Mouse (Mus musculus) MEL (cell line): ENCODE results near the gene Olfr287. TPM values are rescaled to one million over a fixed set of nuclear protein-coding genes. Genes with fewer than 3 reads are reported as not detected.

Experiments
- DNase-seq: peaks from one replicate; pipeline ENCODE4 v3.0.0; 2011; ENCODE audit warnings: low read depth, low spot score
- H3K27ac ChIP-seq: 2 replicates; pipeline ENCODE4 v1.5.1; 2012; ENCODE audit warnings: low read depth, mild to moderate bottlenecking, control low read depth, low read length, moderate library complexity; ENCODE audit not compliant: control insufficient read depth
- H3K27me3 ChIP-seq, 2 experiments: fragments of 150-350 bp in 1 of 2; sonication (generic) in 1 of 2; 2 replicates each; pipeline ENCODE4 v1.6.1; 2012; ENCODE audit warnings: low read length in 2 of 2, mild to moderate bottlenecking in 2 of 2, improper control_type of control experiment in 1 of 2, moderate library complexity in 1 of 2; ENCODE audit not compliant: insufficient read depth in 2 of 2, control insufficient read depth in 1 of 2
- H3K36me3 ChIP-seq, 2 experiments: 2 replicates each; pipeline ENCODE4 v1.6.1; 2012 to 2014; ENCODE audit warnings: low read length in 2 of 2, improper control_type of control experiment in 1 of 2, inconsistent platforms in 1 of 2, mild to moderate bottlenecking in 1 of 2; ENCODE audit not compliant: insufficient read depth in 2 of 2, control insufficient read depth in 1 of 2
- H3K4me1 ChIP-seq, 2 experiments: fragments of 150-350 bp in 1 of 2; sonication (generic) in 1 of 2; 2 replicates each; pipeline ENCODE4 v1.6.1; 2012; ENCODE audit warnings: low read length in 2 of 2, improper control_type of control experiment in 1 of 2, mild to moderate bottlenecking in 1 of 2; ENCODE audit not compliant: insufficient read depth in 2 of 2, control insufficient read depth in 1 of 2
- H3K4me3 ChIP-seq, 2 experiments: fragments of 150-350 bp in 1 of 2; sonication (generic) in 1 of 2; 2 replicates each; pipeline ENCODE4 v1.5.1; 2012; ENCODE audit warnings: low read depth in 2 of 2, low read length in 2 of 2, mild to moderate bottlenecking in 2 of 2, moderate library complexity in 2 of 2, control low read depth in 1 of 2, improper control_type of control experiment in 1 of 2; ENCODE audit not compliant: control insufficient read depth in 1 of 2, insufficient read depth in 1 of 2
- H3K79me2 ChIP-seq: 2 replicates; pipeline ENCODE4 v1.6.1; 2012; ENCODE audit warnings: mild to moderate bottlenecking, low read length, moderate library complexity; ENCODE audit not compliant: control insufficient read depth, poor library complexity, insufficient read depth
- H3K9ac ChIP-seq: 2 replicates; pipeline ENCODE4 v1.6.1; 2012; ENCODE audit warnings: low read depth, mild to moderate bottlenecking, control low read depth, low read length, moderate library complexity; ENCODE audit not compliant: control insufficient read depth, poor library complexity, severe bottlenecking
- H3K9me3 ChIP-seq: fragments of 150-350 bp; sonication (generic); replicated peaks from 2 replicates; pipeline ENCODE4 v1.6.1; 2012; ENCODE audit warnings: mild to moderate bottlenecking, low read length, improper control_type of control experiment, moderate library complexity; ENCODE audit not compliant: insufficient read depth
- BHLHE40 ChIP-seq: IDR thresholded peaks from 2 replicates; pipeline ENCODE4 v1.6.1; 2012; ENCODE audit warnings: low read depth, mild to moderate bottlenecking, inconsistent platforms, low read length, improper control_type of control experiment, borderline replicate concordance
- CHD1 ChIP-seq: IDR thresholded peaks from 2 replicates; pipeline ENCODE4 v1.6.1; 2012; ENCODE audit warnings: low read depth, mild to moderate bottlenecking, inconsistent platforms, low read length, improper control_type of control experiment
- CHD2 ChIP-seq: IDR thresholded peaks from 2 replicates; pipeline ENCODE4 v1.6.1; 2011; ENCODE audit warnings: low read length, improper control_type of control experiment
- EP300 ChIP-seq, 2 experiments: IDR thresholded peaks; 2 replicates each; pipeline ENCODE4 v1.6.1; 2011; ENCODE audit warnings: improper control_type of control experiment in 2 of 2, low read length in 2 of 2, low read depth in 1 of 2, mild to moderate bottlenecking in 1 of 2
- ETS1 ChIP-seq: IDR thresholded peaks from 2 replicates; pipeline ENCODE4 v1.6.1; 2012; ENCODE audit warnings: low read depth, mild to moderate bottlenecking, inconsistent platforms, low read length, improper control_type of control experiment, moderate library complexity
- GABPA ChIP-seq: IDR thresholded peaks from 2 replicates; pipeline ENCODE4 v1.6.1; 2012; ENCODE audit warnings: low read depth, mild to moderate bottlenecking, inconsistent platforms, low read length, improper control_type of control experiment, moderate library complexity
- GATA1 ChIP-seq: IDR thresholded peaks from 2 replicates; pipeline ENCODE4 v1.6.1; 2011; ENCODE audit warnings: low read depth, low read length, improper control_type of control experiment
- HCFC1 ChIP-seq: IDR thresholded peaks from 2 replicates; pipeline ENCODE4 v1.6.1; 2012; ENCODE audit warnings: low read depth, mild to moderate bottlenecking, inconsistent platforms, low read length, improper control_type of control experiment, moderate library complexity
- MYC ChIP-seq: IDR thresholded peaks from 2 replicates; pipeline ENCODE4 v1.6.1; 2011; ENCODE audit warnings: low read depth, mild to moderate bottlenecking, low read length, improper control_type of control experiment, moderate library complexity
- POLR2A ChIP-seq, 2 experiments: IDR thresholded peaks; 2 replicates each; pipeline ENCODE4 v1.6.1; 2011 to 2012; ENCODE audit warnings: low read length in 2 of 2, mild to moderate bottlenecking in 2 of 2, control low read depth in 1 of 2, improper control_type of control experiment in 1 of 2, low read depth in 1 of 2, moderate library complexity in 1 of 2; ENCODE audit not compliant: control insufficient read depth in 1 of 2, insufficient read depth in 1 of 2, poor library complexity in 1 of 2
- POLR2AphosphoS5 ChIP-seq: IDR thresholded peaks from 2 replicates; pipeline ENCODE4 v1.6.1; 2012; ENCODE audit warnings: low read depth, borderline replicate concordance, mild to moderate bottlenecking, inconsistent platforms, low read length, moderate library complexity, mixed read lengths
- TAL1 ChIP-seq: IDR thresholded peaks from 2 replicates; pipeline ENCODE4 v1.6.1; 2012; ENCODE audit warnings: mild to moderate bottlenecking, inconsistent platforms, low read length, moderate library complexity, mixed read lengths
- TCF12 ChIP-seq: IDR thresholded peaks from 2 replicates; pipeline ENCODE4 v1.6.1; 2014; ENCODE audit warnings: low read depth, mild to moderate bottlenecking, inconsistent platforms, low read length, improper control_type of control experiment, moderate library complexity
- UBTF ChIP-seq: IDR thresholded peaks from 2 replicates; pipeline ENCODE4 v1.6.1; 2012; ENCODE audit warnings: low read depth, mild to moderate bottlenecking, inconsistent platforms, low read length, improper control_type of control experiment, moderate library complexity, borderline replicate concordance; ENCODE audit not compliant: insufficient read depth
- USF2 ChIP-seq, 2 experiments: IDR thresholded peaks; 2 replicates each; pipeline ENCODE4 v1.6.1; 2011 to 2012; ENCODE audit warnings: improper control_type of control experiment in 2 of 2, low read length in 2 of 2, borderline replicate concordance in 1 of 2, inconsistent platforms in 1 of 2, low read depth in 1 of 2, mild to moderate bottlenecking in 1 of 2; ENCODE audit not compliant: insufficient read depth in 1 of 2
- ZC3H11A ChIP-seq: IDR thresholded peaks from 2 replicates; pipeline ENCODE4 v1.6.1; 2012; ENCODE audit warnings: low read depth, mild to moderate bottlenecking, inconsistent platforms, low read length, improper control_type of control experiment
- ZKSCAN1 ChIP-seq: IDR thresholded peaks from 2 replicates; pipeline ENCODE4 v1.6.1; 2012; ENCODE audit warnings: low read depth, mild to moderate bottlenecking, inconsistent platforms, low read length, improper control_type of control experiment, moderate library complexity
- ZMIZ1 ChIP-seq: IDR thresholded peaks from 2 replicates; pipeline ENCODE4 v1.6.1; 2012; ENCODE audit warnings: low read depth, mild to moderate bottlenecking, inconsistent platforms, low read length, improper control_type of control experiment, moderate library complexity
- polyA plus RNA-seq, 2 experiments: library from polyadenylated mRNA; stranded (reverse) in 1 of 2; unstranded in 1 of 2; fragments of >175 nt in 1 of 2; fragments of >200 nt in 1 of 2; gene quantifications; 2 replicates each; pipeline versions ENCODE4 v1.2.1 to v1.2.4; 2012; ENCODE audit warnings: low replicate concordance in 2 of 2, low read depth in 1 of 2; ENCODE audit not compliant: insufficient read length in 2 of 2, insufficient read depth in 1 of 2, missing spikeins in 1 of 2
- total RNA-seq: library from RNA; depleted of rRNA; stranded (reverse); fragments of 300-350 nt; gene quantifications from 2 replicates; pipeline ENCODE4 v1.2.3, GENCODE M21; 2012

Gene Olfr287
- total and polyA plus RNA-seq, 3 experiments, result not detected

- Histone ChIP-seq H3K27me3 (peaks cover 9 to 11% of the 10 kb centered on the region in 2 experiments), H3K9ac (no peak within 1 kb of the TSS), H3K36me3 (no peaks in the 10 kb centered on the region)
These were observed 36.3 kb upstream of the Olfr287 start, which contains the start of gene H1fnt for GRCm38 (mm10) chr15:98257193-98257592. H1fnt (minus strand) TSS chr15:98257293.

GRCm38 (mm10) chr15:98256271-98256670, 35.4 kb upstream of the Olfr287 start:
- Histone ChIP-seq H3K27ac (no peak overlapping the region), H3K79me2 (no peaks in the 10 kb centered on the region), H3K27me3 (peaks cover 6% of the 10 kb centered on the region in 2 experiments), H3K4me3 (no peak overlapping the region), H3K9ac (no peak overlapping the region), H3K36me3 (no peaks in the 10 kb centered on the region), H3K9me3 (no peaks in the 10 kb centered on the region), H3K4me1 (no peaks in the 10 kb centered on the region)
- no peak for DNase-seq
- TF ChIP-seq UBTF (no peak), CHD1 (no peak), MYC (no peak), POLR2AphosphoS5 (no peak), EP300 (IDR thresholded peaks at IDR 0.05; ENCODE audit: low read depth in 1 of 2, low read length in 2 of 2) (no peak), ZC3H11A (no peak), TAL1 (no peak)

More at GRCm38 (mm10) chr15:98257193-98257592, 36.3 kb upstream of the Olfr287 start, which contains the start of gene H1fnt:
- Histone ChIP-seq H3K4me1 (no peaks in the 10 kb centered on the region), H3K4me3 (no peak within 1 kb of the TSS), H3K27ac (no peak within 1 kb of the TSS), H3K79me2 (no peaks in the 10 kb centered on the region), H3K9me3 (no peaks in the 10 kb centered on the region)
- TF ChIP-seq ZC3H11A (no peak), BHLHE40 (no peak), GABPA (no peak), ZKSCAN1 (no peak), TCF12 (no peak), USF2 (IDR thresholded peaks at IDR 0.05; ENCODE audit: borderline replicate concordance in 1 of 2, insufficient read depth in 1 of 2, low read depth in 1 of 2, low read length in 2 of 2) (no peak), CHD2 (no peak), ZMIZ1 (no peak), POLR2A (IDR thresholded peaks at IDR 0.05; ENCODE audit: control insufficient read depth in 1 of 2, insufficient read depth in 1 of 2, low read depth in 1 of 2, low read length in 2 of 2, poor library complexity in 1 of 2) (no peak), HCFC1 (no peak), GATA1 (no peak), EP300 (IDR thresholded peaks at IDR 0.05; ENCODE audit: low read depth in 1 of 2, low read length in 2 of 2) (no peak), UBTF (no peak), ETS1 (no peak)
- no peak for DNase-seq
